Mouse (Mus musculus): Measurements from ENCODE around the gene Entpd2. TPM values are rescaled to one million over a fixed set of nuclear protein-coding genes. Genes with fewer than 3 reads are reported as not detected.
A peak's percentile ranks its signal among the peaks of the same experiment; 100 is the strongest.

The Entpd2 gene
- polyA plus RNA-seq, 1 experiment = not detected

GRCm38 (mm10) chr2:25355419-25356066, 40.1 kb upstream of the Entpd2 start:
- H3K4me3 ChIP-seq (ENCODE audit: insufficient read depth, poor library complexity, severe bottlenecking) = peak overlapping the region; percentile 44
- TF ChIP-seq MYOG (IDR thresholded peaks at IDR 0.05; ENCODE audit: control insufficient read depth, extremely low read depth, insufficient read length) (no peak), MYOD1 (IDR thresholded peaks at IDR 0.05; ENCODE audit: control insufficient read depth, insufficient read length, low read depth) (no peak), FOSL1 (IDR thresholded peaks at IDR 0.05; ENCODE audit: insufficient read depth, low read length, poor library complexity, severe bottlenecking) (no peak), USF1 (IDR thresholded peaks at IDR 0.05; ENCODE audit: low read depth) (no peak), CTCF (IDR thresholded peaks at IDR 0.05; ENCODE audit: control insufficient read depth, insufficient read depth, insufficient read length) (no peak), MAX (IDR thresholded peaks at IDR 0.05) (no peak)

GRCm38 (mm10) chr2:25356208-25357079, 39.2 kb upstream of the Entpd2 start, which contains the start of gene Dpp7:
Dpp7 (minus strand) TSS chr2:25356359.
- Histone ChIP-seq H3K36me3 (ENCODE audit: control insufficient read depth, insufficient read depth) (peaks cover 49% of the 10 kb centered on the region), H3ac (ENCODE audit: control insufficient read depth, insufficient read length, low read depth) (peak within 1 kb of the TSS; percentile 82), H3K27me3 (ENCODE audit: control insufficient read depth, insufficient read depth, insufficient read length) (no peaks in the 10 kb centered on the region), H3K79me2 (ENCODE audit: control insufficient read depth, insufficient read depth) (peaks cover 20% of the 10 kb centered on the region), H3K79me3 (ENCODE audit: low read depth) (peaks cover 2% of the 10 kb centered on the region), H3K4me3 (ENCODE audit: insufficient read depth, poor library complexity, severe bottlenecking) (peak within 1 kb of the TSS; percentile 44)
- no peak for TF ChIP-seq CTCF (IDR thresholded peaks at IDR 0.05; ENCODE audit: control insufficient read depth, insufficient read depth, insufficient read length)
- TF ChIP-seq CEBPB (IDR thresholded peaks at IDR 0.05; ENCODE audit: low read depth) = no peak
- peak; percentile 69 for TF ChIP-seq MAX (IDR thresholded peaks at IDR 0.05)
- TF ChIP-seq FOSL1 (IDR thresholded peaks at IDR 0.05; ENCODE audit: insufficient read depth, low read length, poor library complexity, severe bottlenecking) = no peak
- peak; percentile 100 for TF ChIP-seq USF1 (IDR thresholded peaks at IDR 0.05; ENCODE audit: low read depth)
- TF ChIP-seq MYOD1 (IDR thresholded peaks at IDR 0.05; ENCODE audit: control insufficient read depth, insufficient read length, low read depth) = no peak
- TF ChIP-seq MYOG (IDR thresholded peaks at IDR 0.05; ENCODE audit: control insufficient read depth, extremely low read depth, insufficient read length) = no peak

More at GRCm38 (mm10) chr2:25355419-25356066, 40.1 kb upstream of the Entpd2 start:
- Histone ChIP-seq H3K27me3 (ENCODE audit: control insufficient read depth, insufficient read depth, insufficient read length) (no peaks in the 10 kb centered on the region), H3K36me3 (ENCODE audit: control insufficient read depth, insufficient read depth) (peaks cover 47% of the 10 kb centered on the region), H3K79me3 (ENCODE audit: low read depth) (peaks cover 2% of the 10 kb centered on the region), H3K79me2 (ENCODE audit: control insufficient read depth, insufficient read depth) (peaks cover 20% of the 10 kb centered on the region), H3ac (ENCODE audit: control insufficient read depth, insufficient read length, low read depth) (peak overlapping the region; percentile 82)

GRCm38 (mm10) chr2:25359848-25360247, 35.8 kb upstream of the Entpd2 start:
- peaks cover under 1% of the 10 kb centered on the region for H3K79me3 ChIP-seq (ENCODE audit: low read depth)
- TF ChIP-seq USF1 (IDR thresholded peaks at IDR 0.05; ENCODE audit: low read depth) (no peak), MAX (IDR thresholded peaks at IDR 0.05) (no peak), MYOG (IDR thresholded peaks at IDR 0.05; ENCODE audit: control insufficient read depth, extremely low read depth, insufficient read length) (no peak), CEBPB (IDR thresholded peaks at IDR 0.05; ENCODE audit: low read depth) (no peak), CTCF (IDR thresholded peaks at IDR 0.05; ENCODE audit: control insufficient read depth, insufficient read depth, insufficient read length) (no peak), FOSL1 (IDR thresholded peaks at IDR 0.05; ENCODE audit: insufficient read depth, low read length, poor library complexity, severe bottlenecking) (no peak), MYOD1 (IDR thresholded peaks at IDR 0.05; ENCODE audit: control insufficient read depth, insufficient read length, low read depth) (no peak)
- peaks cover 39% of the 10 kb centered on the region for H3K36me3 ChIP-seq (ENCODE audit: control insufficient read depth, insufficient read depth)
- no peak overlapping the region for H3ac ChIP-seq (ENCODE audit: control insufficient read depth, insufficient read length, low read depth)
- peaks cover 25% of the 10 kb centered on the region for H3K79me2 ChIP-seq (ENCODE audit: control insufficient read depth, insufficient read depth)
- no peak overlapping the region for H3K4me3 ChIP-seq (ENCODE audit: insufficient read depth, poor library complexity, severe bottlenecking)
- no peaks in the 10 kb centered on the region for H3K27me3 ChIP-seq (ENCODE audit: control insufficient read depth, insufficient read depth, insufficient read length)

GRCm38 (mm10) chr2:25363478-25364178, 32.0 kb upstream of the Entpd2 start:
- TF ChIP-seq MYOD1 (IDR thresholded peaks at IDR 0.05; ENCODE audit: control insufficient read depth, insufficient read length, low read depth) (peak; percentile 46), MYOG (IDR thresholded peaks at IDR 0.05; ENCODE audit: control insufficient read depth, extremely low read depth, insufficient read length) (no peak)
- Histone ChIP-seq H3ac (ENCODE audit: control insufficient read depth, insufficient read length, low read depth) (no peak overlapping the region), H3K79me2 (ENCODE audit: control insufficient read depth, insufficient read depth) (peaks cover 16% of the 10 kb centered on the region), H3K27me3 (ENCODE audit: control insufficient read depth, insufficient read depth, insufficient read length) (no peaks in the 10 kb centered on the region), H3K4me3 (ENCODE audit: insufficient read depth, poor library complexity, severe bottlenecking) (no peak overlapping the region), H3K79me3 (ENCODE audit: low read depth) (no peaks in the 10 kb centered on the region), H3K36me3 (ENCODE audit: control insufficient read depth, insufficient read depth) (peaks cover 39% of the 10 kb centered on the region)

GRCm38 (mm10) chr2:25364313-25364712, 31.4 kb upstream of the Entpd2 start:
- no peaks in the 10 kb centered on the region for H3K27me3 ChIP-seq (ENCODE audit: control insufficient read depth, insufficient read depth, insufficient read length)
- H3K4me3 ChIP-seq (ENCODE audit: insufficient read depth, poor library complexity, severe bottlenecking) = peak overlapping the region; percentile 65
- TF ChIP-seq CTCF (IDR thresholded peaks at IDR 0.05; ENCODE audit: control insufficient read depth, insufficient read depth, insufficient read length) (no peak), USF1 (IDR thresholded peaks at IDR 0.05; ENCODE audit: low read depth) (no peak), CEBPB (IDR thresholded peaks at IDR 0.05; ENCODE audit: low read depth) (no peak), MAX (IDR thresholded peaks at IDR 0.05) (no peak), MYOD1 (IDR thresholded peaks at IDR 0.05; ENCODE audit: control insufficient read depth, insufficient read length, low read depth) (no peak), MYOG (IDR thresholded peaks at IDR 0.05; ENCODE audit: control insufficient read depth, extremely low read depth, insufficient read length) (no peak)

More at GRCm38 (mm10) chr2:25364313-25364712, 31.4 kb upstream of the Entpd2 start:
- Histone ChIP-seq H3K36me3 (ENCODE audit: control insufficient read depth, insufficient read depth) (peaks cover 39% of the 10 kb centered on the region), H3K79me3 (ENCODE audit: low read depth) (no peaks in the 10 kb centered on the region), H3ac (ENCODE audit: control insufficient read depth, insufficient read length, low read depth) (no peak overlapping the region), H3K79me2 (ENCODE audit: control insufficient read depth, insufficient read depth) (peaks cover 16% of the 10 kb centered on the region)

All from C2C12 (cell line).